Mouse (Mus musculus) layer of hippocampus, postnatal 10 days (tissue): ENCODE data around the gene Ptger4. TPM values are rescaled to one million over a fixed set of nuclear protein-coding genes. Genes with fewer than 3 reads are reported as not detected.
"Not testable (repeated sequence)": the region's sequence is repeated elsewhere in the genome, so short reads cannot be mapped to it uniquely, and the experiment has no call there.

ENCODE experiments used
- DNase-seq, 2 experiments: peaks; one replicate each; pipeline ENCODE4 v3.0.0; 2021; ENCODE audit warnings: low spot score in 2 of 2
- total RNA-seq, 2 experiments: library from RNA; stranded (reverse); gene quantifications; 2 replicates each; pipeline ENCODE4 v1.2.3; 2021

The Ptger4 gene
- total RNA-seq, 2 experiments from 2014 or later: 1.3 to 1.7 TPM

- DNase-seq: no peak
These were observed 5.4 kb downstream of the Ptger4 start for GRCm38 (mm10) chr15:5238553-5238952.

DNA sequence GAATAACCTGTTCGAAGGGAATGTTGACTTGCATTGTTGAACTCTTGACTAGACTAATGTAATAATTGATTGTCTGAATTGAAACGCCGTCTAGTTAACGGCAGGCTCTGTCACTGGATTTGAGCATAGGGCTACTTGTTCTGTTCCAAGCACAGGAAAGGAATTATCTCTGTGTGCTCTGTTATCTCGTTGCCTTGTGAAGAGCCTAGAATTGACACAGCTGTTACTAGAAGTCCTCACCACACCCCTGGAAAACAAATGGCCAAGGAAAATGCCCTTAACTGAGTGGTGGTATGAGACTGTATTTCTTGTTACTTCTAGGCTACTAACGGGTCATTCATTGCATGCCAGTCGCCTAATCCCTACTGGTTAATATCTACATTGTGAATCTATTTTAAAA is 5.9 kb downstream of the Ptger4 start:
- DNase-seq: no peak

GRCm38 (mm10) chr15:5237012-5237660 is 6.9 kb downstream of the Ptger4 start:
- DNase-seq: no peak

DNA sequence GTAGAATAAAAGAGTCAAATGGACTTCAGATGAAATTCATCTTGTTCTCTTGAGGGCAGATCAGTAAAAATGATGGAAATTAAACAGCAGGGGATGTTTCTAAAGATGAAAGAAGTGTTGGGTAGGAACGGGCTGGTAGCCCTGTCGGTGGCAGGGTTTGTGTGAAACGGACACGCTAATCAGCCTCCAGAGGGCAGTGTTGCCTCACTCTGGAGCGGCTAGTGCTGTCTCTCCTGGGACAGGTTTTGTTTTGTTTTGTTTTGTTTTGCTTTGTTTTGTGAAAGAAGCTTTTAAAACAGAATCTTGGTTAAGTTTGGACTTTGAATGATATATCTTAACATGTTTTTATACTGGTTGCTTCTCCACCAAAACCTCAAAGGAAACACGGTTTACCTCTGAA is 7.4 kb downstream of the Ptger4 start:
- DNase-seq: peak; percentile 84 to 86

- DNase-seq: peak; percentile 50 to 60
These were observed 8.5 kb downstream of the Ptger4 start for GRCm38 (mm10) chr15:5235527-5235926.

- peak in 1 of 2 experiments; percentile 22 for DNase-seq
These were observed 9.3 kb downstream of the Ptger4 start for GRCm38 (mm10) chr15:5234659-5235058.

DNA sequence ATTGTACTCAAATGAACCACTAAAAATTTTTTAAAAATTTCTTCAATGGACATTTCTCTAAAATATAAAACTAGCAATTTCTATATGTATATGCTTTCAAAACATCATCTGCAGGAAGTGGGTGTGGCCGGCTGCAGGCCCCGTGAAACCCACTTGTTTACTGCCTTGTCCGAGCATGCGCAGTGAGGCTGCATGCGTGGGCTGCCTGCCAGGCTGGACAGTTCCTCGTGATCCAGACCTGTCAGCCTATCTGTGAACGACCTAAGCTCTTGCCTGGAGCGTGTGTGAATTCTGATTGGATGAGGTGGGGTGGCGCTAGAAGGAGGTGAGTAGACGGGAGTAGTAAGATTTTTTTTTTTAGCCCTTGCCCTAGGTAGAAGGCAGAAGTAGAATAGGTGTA is 13.2 kb downstream of the Ptger4 start:
- DNase-seq: not testable (repeated sequence)

GRCm38 (mm10) chr15:5220491-5220890 is 23.5 kb downstream of the Ptger4 start:
- no peak for DNase-seq

DNA sequence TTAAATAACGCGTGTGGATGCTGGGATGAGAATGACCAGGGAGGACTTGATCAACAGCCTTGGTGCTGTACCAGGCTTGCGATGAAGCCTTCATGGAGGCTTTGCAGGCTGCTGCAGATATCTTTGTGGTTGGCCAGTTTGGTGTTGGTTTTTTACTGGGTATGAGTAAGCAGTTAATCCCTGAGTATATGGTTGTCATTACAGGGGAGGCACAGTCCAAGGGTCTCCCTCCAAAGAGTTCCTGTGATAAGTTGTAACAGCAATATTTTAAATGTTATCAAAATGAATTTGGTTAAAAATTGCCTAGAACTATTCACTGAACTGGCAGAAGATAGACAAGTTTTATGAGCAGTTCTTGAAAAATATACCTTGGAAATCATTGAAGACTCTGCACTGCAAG is 34.9 kb downstream of the Ptger4 start:
- no peak for DNase-seq

- no peak for DNase-seq
These were observed 38.8 kb downstream of the Ptger4 start for GRCm38 (mm10) chr15:5205222-5205621.

DNA sequence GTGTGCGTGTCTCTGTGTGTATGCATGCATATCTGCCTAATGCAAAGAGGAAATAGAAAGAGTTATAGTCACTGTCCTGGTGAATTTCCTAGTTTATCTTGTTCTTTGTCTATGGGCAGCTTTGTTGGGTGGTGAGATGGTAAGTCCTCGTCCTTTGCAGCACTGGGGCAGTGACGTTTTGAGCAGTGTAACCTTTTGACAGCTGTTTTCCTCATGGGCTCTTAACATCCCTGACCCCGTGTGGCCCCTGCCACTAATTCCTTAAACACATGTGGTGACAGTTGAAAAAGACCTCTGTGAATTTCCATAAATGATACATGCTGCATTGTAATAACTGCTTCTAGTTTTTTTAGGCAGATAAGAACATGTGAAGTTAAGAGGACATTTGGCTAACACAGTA is 47.3 kb downstream of the Ptger4 start:
- DNase-seq: no peak

DNA sequence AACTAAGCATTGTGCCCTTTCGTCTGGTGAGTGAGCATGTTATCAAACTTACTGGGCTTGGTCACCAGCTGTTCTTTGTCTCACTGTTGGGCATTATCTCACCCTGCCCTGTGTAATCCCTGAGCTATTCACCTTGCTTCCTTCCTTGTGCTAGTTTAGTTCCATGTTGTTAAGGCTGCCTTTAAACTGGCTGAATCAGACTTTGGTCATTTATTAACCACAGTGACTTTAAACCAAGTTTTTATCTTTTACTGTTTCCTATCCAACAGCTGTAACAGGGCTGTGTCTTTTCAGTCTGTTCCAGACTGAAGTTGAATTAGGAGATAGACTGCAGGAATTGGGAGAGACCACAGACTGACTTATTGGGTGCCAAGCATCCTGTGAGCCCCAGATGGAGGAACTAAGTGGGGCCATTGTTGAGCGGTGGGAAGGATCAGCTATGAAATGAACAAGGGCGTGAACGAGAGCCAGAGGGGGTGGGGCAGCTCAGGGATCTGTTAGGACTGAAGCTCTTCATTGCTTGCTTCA is 47.9 kb downstream of the Ptger4 start:
- DNase-seq: no peak

DNA sequence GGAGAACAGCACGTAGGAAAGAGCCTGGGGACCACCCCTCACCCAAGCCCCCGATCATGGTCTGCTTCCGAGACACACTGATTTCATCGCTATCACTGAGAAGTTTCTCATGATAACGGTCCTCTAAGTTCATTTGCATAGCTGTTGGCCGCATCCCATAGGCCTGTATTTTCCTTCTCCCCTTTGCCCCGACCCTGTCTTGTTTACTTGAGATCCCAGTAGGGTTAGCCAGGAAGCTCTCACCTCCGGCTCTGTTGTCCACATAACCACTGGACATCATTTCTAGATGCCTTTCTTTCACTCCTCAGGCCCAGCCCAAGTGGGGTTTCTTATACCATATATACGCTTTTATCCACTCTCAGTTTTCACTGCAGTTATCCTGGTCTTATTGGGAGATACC is 49.1 kb downstream of the Ptger4 start:
- no peak for DNase-seq

DNA sequence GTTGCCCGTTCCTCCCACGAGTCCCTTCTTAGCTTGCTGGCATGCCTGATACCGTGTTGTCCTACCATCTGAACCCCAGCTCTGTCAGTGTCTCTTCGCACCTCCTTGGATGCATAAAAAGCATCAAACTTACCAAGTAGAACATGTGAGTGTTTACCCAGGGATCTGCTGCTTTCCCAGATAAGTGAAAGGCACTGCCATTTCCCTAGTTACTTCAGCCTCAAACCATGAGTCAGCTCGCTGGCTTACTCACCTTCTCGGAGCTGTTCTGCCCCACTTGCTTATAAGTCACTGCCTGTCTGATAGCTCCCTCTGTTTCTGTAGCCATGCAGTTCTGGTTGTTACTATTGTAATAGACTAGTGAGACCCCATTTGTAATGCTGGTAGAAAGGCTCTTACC is 49.5 kb downstream of the Ptger4 start:
- no peak for DNase-seq

- no peak for DNase-seq
These were observed 50.2 kb downstream of the Ptger4 start for GRCm38 (mm10) chr15:5193833-5194232.

DNA sequence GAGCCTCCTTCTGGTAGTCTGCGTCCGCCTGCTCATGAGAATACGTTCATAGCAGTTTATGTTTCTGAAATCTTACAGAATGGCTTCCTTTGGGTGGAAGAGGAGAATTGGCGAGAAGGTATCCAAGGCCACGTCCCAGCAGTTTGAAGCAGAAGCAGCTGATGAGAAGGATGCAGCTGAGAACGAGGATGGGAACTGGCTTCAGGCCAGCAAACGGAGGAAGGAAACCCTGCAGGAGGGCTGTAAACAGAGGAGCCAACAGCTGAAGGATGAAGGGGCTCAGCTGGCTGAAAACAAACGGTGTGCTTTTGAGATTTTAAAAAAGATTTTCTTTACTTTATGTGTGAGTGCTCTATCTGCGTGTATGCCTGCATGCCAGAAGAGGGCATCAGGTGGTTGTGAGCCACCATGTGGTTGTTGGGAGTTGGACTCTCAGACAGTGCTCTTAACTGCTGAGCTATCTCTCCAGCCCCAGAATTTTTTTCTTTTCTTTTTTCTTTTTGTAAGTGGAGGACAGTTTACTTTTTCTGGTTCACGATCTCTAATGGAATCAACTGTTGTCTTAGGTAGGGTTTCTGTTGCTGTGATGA is 54.4 kb downstream of the Ptger4 start:
- DNase-seq: peak; percentile 28 to 40

- no peak for DNase-seq
These were observed 56.0 kb downstream of the Ptger4 start for GRCm38 (mm10) chr15:5188029-5188428.

DNA sequence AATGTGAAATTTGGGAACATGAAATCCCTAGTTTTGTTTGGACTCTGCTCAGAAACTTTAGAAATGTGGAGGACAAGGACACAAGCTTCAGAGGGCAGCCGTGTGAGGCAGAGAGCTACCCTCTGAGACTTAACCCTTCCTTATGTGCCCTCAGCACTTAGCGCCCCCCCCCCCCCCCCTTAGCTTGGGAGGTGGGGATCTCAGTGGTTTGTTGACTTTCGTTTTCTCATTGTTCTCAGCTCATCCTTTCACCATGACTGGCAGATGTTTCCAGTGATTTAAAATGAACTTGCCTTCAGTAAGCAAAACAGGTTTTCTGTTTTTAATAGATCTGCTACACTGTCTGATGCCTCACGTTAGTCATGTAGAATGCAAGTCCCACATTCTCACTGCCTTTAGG is 56.9 kb downstream of the Ptger4 start:
- no peak for DNase-seq

GRCm38 (mm10) chr15:5186293-5186675 is 57.7 kb downstream of the Ptger4 start:
- no peak for DNase-seq

- DNase-seq: peak; percentile 67 to 78
These were observed 58.4 kb downstream of the Ptger4 start, which contains the start of gene Ttc33 for GRCm38 (mm10) chr15:5185366-5186292. Gene Ttc33 (plus strand): TSS chr15:5185525.

DNA sequence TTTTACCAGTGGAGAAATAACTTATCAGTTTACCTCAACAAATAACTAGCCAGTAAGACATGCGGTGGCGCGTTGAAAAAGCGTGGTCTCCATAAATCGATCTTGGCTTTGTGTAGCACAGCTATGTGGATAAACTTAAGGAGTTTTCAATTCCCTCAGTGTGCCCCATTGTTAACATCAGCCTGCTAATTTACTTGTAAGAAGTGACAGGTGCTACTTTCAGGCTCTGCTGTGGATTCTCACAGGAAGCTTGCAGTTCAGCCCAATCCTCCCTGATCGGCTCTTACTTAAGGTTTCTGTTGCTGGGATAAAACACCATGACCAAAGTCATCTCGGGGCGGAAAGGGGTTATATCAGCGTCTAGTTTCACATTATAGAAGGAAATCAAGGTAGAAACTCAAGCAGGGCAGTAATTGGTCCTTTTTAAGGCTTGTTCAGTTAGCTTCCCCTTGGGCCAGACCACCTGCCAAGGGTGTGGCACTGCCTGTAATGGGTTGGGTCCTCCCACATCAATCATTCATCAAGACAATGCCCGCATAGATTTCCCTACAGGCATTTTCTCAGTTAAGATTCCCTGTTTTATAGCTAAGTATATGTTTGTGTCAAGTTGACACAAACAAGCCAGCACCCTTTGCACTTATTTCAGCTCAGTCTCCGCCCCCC is 59.2 kb downstream of the Ptger4 start:
- DNase-seq: peak in 1 of 2 experiments; percentile 19
